Mouse (Mus musculus): ENCODE measurements around the gene Pbx2. TPM values are rescaled to one million over a fixed set of nuclear protein-coding genes. Genes with fewer than 3 reads are reported as not detected.

The Pbx2 gene
- polyA plus RNA-seq, 1 experiment from 2014 or later: 17.5 TPM

GRCm38 (mm10) chr17:34585121-34585520 lies 5.9 kb upstream of the Pbx2 start:
- Histone ChIP-seq H3K4me1 (peaks cover 61% of the 10 kb centered on the region), H3K4me3 (no peak overlapping the region), H3K36me3 (no peaks in the 10 kb centered on the region), H3K27me3 (ENCODE audit: low read depth, poor library complexity, severe bottlenecking) (no peaks in the 10 kb centered on the region), H3K9me3 (replicated peaks) (no peaks in the 10 kb centered on the region), H3K27ac (replicated peaks) (peak overlapping the region; percentile 98)
- DNase-seq (ENCODE audit: low spot score): no peak
- 86% methylated on average over 8 of the region's 8 CpGs for WGBS

- 23% methylated on average over 32 of the region's 32 CpGs for WGBS
- H3K9me3 ChIP-seq (replicated peaks): no peaks in the 10 kb centered on the region
These were observed 4.9 kb upstream of the Pbx2 start for GRCm38 (mm10) chr17:34585877-34586771.

GRCm38 (mm10) chr17:34586796-34587422 lies 4.2 kb upstream of the Pbx2 start:
- no peaks in the 10 kb centered on the region for H3K36me3 ChIP-seq
- no peaks in the 10 kb centered on the region for H3K9me3 ChIP-seq (replicated peaks)
- no peaks in the 10 kb centered on the region for H3K27me3 ChIP-seq (ENCODE audit: low read depth, poor library complexity, severe bottlenecking)
- H3K4me3 ChIP-seq: peak overlapping the region; percentile 96
- under 1% methylated on average over 38 of the region's 38 CpGs for WGBS
- peak overlapping the region; percentile 98 for H3K27ac ChIP-seq (replicated peaks)
- H3K4me1 ChIP-seq: peaks cover 79% of the 10 kb centered on the region
- DNase-seq (ENCODE audit: low spot score): peak; percentile 96

More at GRCm38 (mm10) chr17:34585877-34586771, 4.9 kb upstream of the Pbx2 start:
- H3K27me3 ChIP-seq (ENCODE audit: low read depth, poor library complexity, severe bottlenecking): no peaks in the 10 kb centered on the region
- peak overlapping the region; percentile 98 for H3K27ac ChIP-seq (replicated peaks)
- H3K4me1 ChIP-seq: peaks cover 71% of the 10 kb centered on the region
- peak overlapping the region; percentile 96 for H3K4me3 ChIP-seq
- DNase-seq (ENCODE audit: low spot score): peak; percentile 76
- no peaks in the 10 kb centered on the region for H3K36me3 ChIP-seq

- Histone ChIP-seq H3K27me3 (ENCODE audit: low read depth, poor library complexity, severe bottlenecking) (no peaks in the 10 kb centered on the region), H3K27ac (replicated peaks) (peak overlapping the region; percentile 98), H3K9me3 (replicated peaks) (no peaks in the 10 kb centered on the region), H3K4me1 (peaks cover 80% of the 10 kb centered on the region), H3K4me3 (peak overlapping the region; percentile 96), H3K36me3 (no peaks in the 10 kb centered on the region)
- WGBS: 0% methylated on average over 50 of the region's 50 CpGs
- DNase-seq (ENCODE audit: low spot score): peak; percentile 96
These were observed 3.6 kb upstream of the Pbx2 start for GRCm38 (mm10) chr17:34587423-34587811.

- Histone ChIP-seq H3K27me3 (ENCODE audit: low read depth, poor library complexity, severe bottlenecking) (no peaks in the 10 kb centered on the region), H3K27ac (replicated peaks) (peak overlapping the region; percentile 98), H3K4me1 (peaks cover 81% of the 10 kb centered on the region), H3K4me3 (peak overlapping the region; percentile 96), H3K36me3 (no peaks in the 10 kb centered on the region), H3K9me3 (replicated peaks) (no peaks in the 10 kb centered on the region)
- WGBS: 5% methylated on average over 19 of the region's 19 CpGs
- DNase-seq (ENCODE audit: low spot score): no peak
These were observed 3.3 kb upstream of the Pbx2 start for GRCm38 (mm10) chr17:34587814-34588213.

GRCm38 (mm10) chr17:34588767-34589166 lies 2.3 kb upstream of the Pbx2 start:
- DNase-seq (ENCODE audit: low spot score): no peak
- H3K36me3 ChIP-seq: peaks cover 2% of the 10 kb centered on the region; the same call in 1 of the 2 replicates
- peak overlapping the region; percentile 100 for H3K27ac ChIP-seq (replicated peaks)
- H3K4me1 ChIP-seq: peaks cover 91% of the 10 kb centered on the region
- no peaks in the 10 kb centered on the region for H3K9me3 ChIP-seq (replicated peaks)
- no peaks in the 10 kb centered on the region for H3K27me3 ChIP-seq (ENCODE audit: low read depth, poor library complexity, severe bottlenecking)
- 73% methylated on average over 3 of the region's 3 CpGs for WGBS
- H3K4me3 ChIP-seq: peak overlapping the region; percentile 96

- H3K4me1 ChIP-seq: peaks cover 95% of the 10 kb centered on the region
- no peak for DNase-seq (ENCODE audit: low spot score)
- H3K36me3 ChIP-seq: peaks cover 7% of the 10 kb centered on the region
- no peaks in the 10 kb centered on the region for H3K27me3 ChIP-seq (ENCODE audit: low read depth, poor library complexity, severe bottlenecking)
- no peaks in the 10 kb centered on the region for H3K9me3 ChIP-seq (replicated peaks)
- H3K4me3 ChIP-seq: peak overlapping the region; percentile 96; the same call in 1 of the 2 replicates
- 55% methylated on average over 7 of the region's 7 CpGs for WGBS
- peak overlapping the region; percentile 100 for H3K27ac ChIP-seq (replicated peaks)
These were observed 1.9 kb upstream of the Pbx2 start for GRCm38 (mm10) chr17:34589206-34589605.

- H3K4me1 ChIP-seq: peaks cover 98% of the 10 kb centered on the region
- DNase-seq (ENCODE audit: low spot score): no peak
- 22% methylated on average over 7 of the region's 7 CpGs for WGBS
- H3K9me3 ChIP-seq (replicated peaks): no peaks in the 10 kb centered on the region
- H3K4me3 ChIP-seq: peak within 1 kb of the TSS; percentile 96
- no peaks in the 10 kb centered on the region for H3K27me3 ChIP-seq (ENCODE audit: low read depth, poor library complexity, severe bottlenecking)
- peak within 1 kb of the TSS; percentile 100 for H3K27ac ChIP-seq (replicated peaks)
- peaks cover 12% of the 10 kb centered on the region for H3K36me3 ChIP-seq
These were observed 1.4 kb upstream of the Pbx2 start, which contains the start of gene Gpsm3 for GRCm38 (mm10) chr17:34589681-34590101. Gene Gpsm3 (plus strand): TSS chr17:34589806.

GRCm38 (mm10) chr17:34590154-34590987 lies 695 bp upstream of the Pbx2 start:
- Histone ChIP-seq H3K36me3 (peaks cover 18% of the 10 kb centered on the region), H3K27me3 (ENCODE audit: low read depth, poor library complexity, severe bottlenecking) (no peaks in the 10 kb centered on the region), H3K27ac (replicated peaks) (peak overlapping the region; percentile 100), H3K9me3 (replicated peaks) (no peaks in the 10 kb centered on the region), H3K4me3 (peak overlapping the region; percentile 96), H3K4me1 (peaks cover 98% of the 10 kb centered on the region)
- 65% methylated on average over 15 of the region's 15 CpGs for WGBS
- DNase-seq (ENCODE audit: low spot score): no peak

GRCm38 (mm10) chr17:34591994-34592375 lies 919 bp downstream of the Pbx2 start:
- peak overlapping the region; percentile 96 for H3K4me3 ChIP-seq
- peak overlapping the region; percentile 100 for H3K27ac ChIP-seq (replicated peaks)
- 0% methylated on average over 32 of the region's 35 CpGs for WGBS
- H3K4me1 ChIP-seq: peaks cover 98% of the 10 kb centered on the region
- H3K9me3 ChIP-seq (replicated peaks): no peaks in the 10 kb centered on the region
- no peaks in the 10 kb centered on the region for H3K27me3 ChIP-seq (ENCODE audit: low read depth, poor library complexity, severe bottlenecking)
- peak; percentile 94 for DNase-seq (ENCODE audit: low spot score)
- peaks cover 32% of the 10 kb centered on the region for H3K36me3 ChIP-seq

GRCm38 (mm10) chr17:34592581-34593549 lies 1.8 kb downstream of the Pbx2 start:
- H3K27ac ChIP-seq (replicated peaks): peak overlapping the region; percentile 100
- peaks cover 95% of the 10 kb centered on the region for H3K4me1 ChIP-seq
- no peaks in the 10 kb centered on the region for H3K9me3 ChIP-seq (replicated peaks)
- H3K36me3 ChIP-seq: peaks cover 32% of the 10 kb centered on the region
- peak overlapping the region; percentile 96 for H3K4me3 ChIP-seq
- no peaks in the 10 kb centered on the region for H3K27me3 ChIP-seq (ENCODE audit: low read depth, poor library complexity, severe bottlenecking)
- peak; percentile 62 for DNase-seq (ENCODE audit: low spot score)
- WGBS: 3% methylated on average over 32 of the region's 32 CpGs

Data from midbrain, embryonic 10.5 days (tissue).